Mouse (Mus musculus): ENCODE measurements around the gene Gm26897. TPM values are rescaled to one million over a fixed set of nuclear protein-coding genes. Genes with fewer than 3 reads are reported as not detected.

The Gm26897 gene
- polyA plus RNA-seq, 1 experiment = not detected

DNA sequence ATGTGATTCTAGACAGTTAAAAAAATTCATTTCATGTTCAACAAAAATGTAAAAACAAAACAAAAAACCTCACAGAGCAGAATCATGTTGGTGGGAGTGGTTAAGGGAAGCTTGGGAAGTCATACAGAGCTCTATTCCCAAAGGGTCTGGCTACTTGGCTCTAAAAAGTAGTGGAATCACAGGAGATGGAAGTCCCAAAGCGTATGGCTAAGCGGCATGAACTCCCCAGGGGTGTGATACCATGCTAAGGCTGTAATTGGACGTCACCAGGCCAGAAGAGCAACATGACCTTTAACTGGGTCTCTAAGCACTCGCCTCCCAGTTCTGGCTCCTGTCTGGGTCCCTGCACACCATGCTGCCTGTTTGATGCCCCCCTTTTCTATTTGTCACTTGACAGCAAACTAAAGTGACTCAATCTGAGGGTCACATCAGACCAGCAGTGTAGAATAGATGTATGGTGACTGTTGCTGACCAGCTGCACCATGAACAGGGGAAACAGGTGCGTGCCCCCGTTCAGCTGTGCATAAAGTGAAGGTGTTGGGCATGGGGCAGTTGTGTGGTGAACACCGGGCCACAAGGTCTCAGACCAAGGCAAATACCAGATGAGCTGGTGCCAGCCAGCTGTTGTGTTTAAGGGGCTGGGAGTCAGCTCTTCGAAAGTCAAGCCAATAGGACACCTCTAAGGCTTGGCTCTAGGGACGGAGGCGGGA, 46.2 kb downstream of the Gm26897 start:
- H3K27ac ChIP-seq (ENCODE audit: control insufficient read depth, insufficient read depth, low read depth, low read length) = no peak overlapping the region
- H3K27me3 ChIP-seq (ENCODE audit: control insufficient read depth, insufficient read depth, low read length) = no peaks in the 10 kb centered on the region
- H3K36me3 ChIP-seq (ENCODE audit: control insufficient read depth, insufficient read depth, low read length) = no peaks in the 10 kb centered on the region
- TF ChIP-seq CTCF (IDR thresholded peaks at IDR 0.05; ENCODE audit: control insufficient read depth, insufficient read depth, insufficient replicate concordance, low read depth, low read length) (no peak), POLR2A (IDR thresholded peaks at IDR 0.05; ENCODE audit: control insufficient read depth, low read depth, low read length) (no peak)
- no peaks in the 10 kb centered on the region for H3K4me1 ChIP-seq (ENCODE audit: control insufficient read depth, insufficient read depth, low read length)
- no peak overlapping the region for H3K4me3 ChIP-seq (ENCODE audit: control insufficient read depth, low read depth, low read length)

Data from testis, adult 2 months (tissue).